In genomic region chr7:17171827-17172226, GRCm38 (mm10) we compare ENCODE assay signal across 45 mouse cellular contexts. TPM values are rescaled to one million over a fixed set of nuclear protein-coding genes. Genes with fewer than 3 reads are reported as not detected.
"Had no signal": no experiment of that assay in that cellular context is flagged by ENCODE, and none has a peak within 500 bp of the region (broad histone marks: within the 10 kb centered on the region; RNA-seq: fewer than 3 reads in every experiment).

No protein-coding gene starts in this region.

- H3K9ac ChIP-seq: limb, embryonic 12.5 days; limb, embryonic 13.5 days; limb, embryonic 15.5 days; liver, embryonic 12.5 days; liver, embryonic 13.5 days; liver, embryonic 14.5 days; liver, embryonic 15.5 days; liver, postnatal 0 days; lung, embryonic 14.5 days; lung, embryonic 15.5 days; midbrain, embryonic 12.5 days; midbrain, embryonic 13.5 days; midbrain, embryonic 15.5 days; neural tube, embryonic 12.5 days had no signal

- H3K4me1 ChIP-seq: limb, embryonic 10.5 days; limb, embryonic 12.5 days; limb, embryonic 13.5 days; limb, embryonic 15.5 days; liver, embryonic 12.5 days; liver, embryonic 13.5 days; liver, embryonic 15.5 days; lung, embryonic 15.5 days; megakaryocyte, embryonic 14.5 days; midbrain, embryonic 10.5 days; midbrain, embryonic 12.5 days; midbrain, embryonic 13.5 days; midbrain, embryonic 15.5 days; neural tube, embryonic 12.5 days had no signal

- H3K4me3 ChIP-seq: limb, embryonic 10.5 days; limb, embryonic 12.5 days; limb, embryonic 13.5 days; limb, embryonic 15.5 days; liver, embryonic 12.5 days; liver, embryonic 13.5 days; liver, embryonic 15.5 days; lung, embryonic 15.5 days; megakaryocyte, embryonic 14.5 days; midbrain, embryonic 10.5 days; midbrain, embryonic 12.5 days; midbrain, embryonic 13.5 days; midbrain, embryonic 15.5 days; myocyte; neural tube, embryonic 12.5 days had no signal

- ATAC-seq: liver, embryonic 12.5 days; liver, postnatal 0 days; lung, postnatal 0 days; midbrain, embryonic 13.5 days; midbrain, embryonic 15.5 days; midbrain, embryonic 16.5 days had no signal

- H3K4me2 ChIP-seq: limb, embryonic 12.5 days; limb, embryonic 13.5 days; limb, embryonic 15.5 days; liver, embryonic 11.5 days; liver, embryonic 12.5 days; liver, embryonic 13.5 days; liver, embryonic 15.5 days; lung, embryonic 14.5 days; lung, embryonic 15.5 days; midbrain, embryonic 11.5 days; midbrain, embryonic 12.5 days; midbrain, embryonic 13.5 days; midbrain, embryonic 15.5 days; neural tube, embryonic 12.5 days had no signal

- H3K27ac ChIP-seq: limb, embryonic 10.5 days; limb, embryonic 12.5 days; limb, embryonic 13.5 days; limb, embryonic 15.5 days; liver, embryonic 12.5 days; liver, embryonic 13.5 days; liver, embryonic 14.5 days; liver, embryonic 15.5 days; lung, embryonic 15.5 days; macrophage; midbrain, embryonic 10.5 days; midbrain, embryonic 12.5 days; midbrain, embryonic 13.5 days; midbrain, embryonic 15.5 days; neural tube, embryonic 12.5 days had no signal

- H3K9me3 ChIP-seq: limb, embryonic 15.5 days; liver, embryonic 12.5 days; liver, embryonic 13.5 days; liver, embryonic 15.5 days; lung, embryonic 15.5 days; megakaryocyte, embryonic 14.5 days had no signal

- DNase-seq: left cerebral cortex, postnatal 4 days; liver; liver, embryonic 13.5 days; liver, postnatal 0 days; lung, adult 18-20 months; lung, adult 2 months; lung, embryonic 14.5 days; lung, postnatal 10 days; lung, postnatal 14 days; lung, postnatal 36 days; lung, postnatal 4 days had no signal

- H3K36me3 ChIP-seq: limb, embryonic 10.5 days; limb, embryonic 12.5 days; limb, embryonic 13.5 days; limb, embryonic 15.5 days; liver, embryonic 12.5 days; liver, embryonic 13.5 days; liver, embryonic 15.5 days; lung, embryonic 15.5 days; midbrain, embryonic 10.5 days; midbrain, embryonic 12.5 days; midbrain, embryonic 13.5 days; midbrain, embryonic 15.5 days; neural tube, embryonic 12.5 days had no signal

- H3K27me3 ChIP-seq: limb, embryonic 12.5 days; limb, embryonic 13.5 days; limb, embryonic 15.5 days; liver, embryonic 12.5 days; liver, embryonic 13.5 days; liver, embryonic 15.5 days; lung, embryonic 15.5 days; megakaryocyte, embryonic 14.5 days; midbrain, embryonic 12.5 days; midbrain, embryonic 13.5 days; midbrain, embryonic 15.5 days; neural tube, embryonic 12.5 days had no signal

RNA-seq across cellular contexts. Expression of gene Ceacam3, which starts 21.7 kb away (rescaled TPM):
- total RNA-seq: left cerebral cortex, postnatal 14 days; left cerebral cortex, postnatal 25 days; left cerebral cortex, postnatal 36 days; liver, adult 2 months; megakaryocyte progenitor cell, adult 5-6 weeks; megakaryocyte, adult 5-6 weeks; megakaryocyte-erythroid progenitor cell, adult 5-6 weeks; midbrain, postnatal 0 days; monocyte, adult 5-6 weeks had no signal
- polyA plus RNA-seq: limb, embryonic 10.5 days; limb, embryonic 11.5 days; limb, embryonic 12.5 days; limb, embryonic 13.5 days; limb, embryonic 15.5 days; liver, adult 2 months; liver, embryonic 11.5 days; liver, embryonic 12.5 days; liver, embryonic 13.5 days; liver, embryonic 14.5 days; liver, embryonic 15.5 days; liver, postnatal 0 days; lung, adult 2 months; lung, embryonic 14.5 days; lung, embryonic 15.5 days; lung, postnatal 0 days; macrophage; midbrain, embryonic 10.5 days; midbrain, embryonic 11.5 days; midbrain, embryonic 12.5 days; midbrain, embryonic 13.5 days; midbrain, embryonic 15.5 days; midbrain, embryonic 16.5 days; myocyte; neural tube, embryonic 11.5 days; neural tube, embryonic 12.5 days had no signal

RNA-seq across cellular contexts. Expression of gene Psg29, which starts 31.4 kb away (rescaled TPM):
- total RNA-seq: left cerebral cortex, postnatal 10 days; left cerebral cortex, postnatal 14 days; left cerebral cortex, postnatal 25 days; left cerebral cortex, postnatal 36 days; left cerebral cortex, postnatal 4 days; liver, adult 2 months; megakaryocyte progenitor cell, adult 5-6 weeks; megakaryocyte, adult 5-6 weeks; megakaryocyte-erythroid progenitor cell, adult 5-6 weeks; midbrain, postnatal 0 days; monocyte, adult 5-6 weeks had no signal
- polyA plus RNA-seq: limb, embryonic 10.5 days; limb, embryonic 11.5 days; limb, embryonic 12.5 days; limb, embryonic 13.5 days; limb, embryonic 15.5 days; liver, adult 2 months; liver, embryonic 11.5 days; liver, embryonic 12.5 days; liver, embryonic 13.5 days; liver, embryonic 14.5 days; liver, embryonic 15.5 days; liver, embryonic 16.5 days; liver, postnatal 0 days; lung, adult 2 months; lung, embryonic 14.5 days; lung, embryonic 15.5 days; lung, embryonic 16.5 days; lung, postnatal 0 days; macrophage; midbrain, embryonic 10.5 days; midbrain, embryonic 11.5 days; midbrain, embryonic 12.5 days; midbrain, embryonic 13.5 days; midbrain, embryonic 15.5 days; midbrain, postnatal 0 days; myocyte; neural tube, embryonic 11.5 days; neural tube, embryonic 12.5 days had no signal
